9 mouse cellular contexts compared by ENCODE assay signal in genomic region chr6:25276221-25276620, GRCm38 (mm10).
DNase-seq lines count a peak whose midpoint lies in the region; ATAC-seq and TF ChIP-seq lines count a peak whose summit lies in the region.
"Had no signal": no experiment of that assay in that cellular context is flagged by ENCODE, and none has a peak within 500 bp of the region (broad histone marks: within the 10 kb centered on the region; RNA-seq: fewer than 3 reads in every experiment).

No protein-coding gene starts in this region.

- no peak for TF ChIP-seq EP300 in heart, postnatal 0 days (IDR thresholded peaks at IDR 0.05; ENCODE audit: low read depth)
- TF ChIP-seq EP300 in liver, postnatal 0 days (IDR thresholded peaks at IDR 0.05; ENCODE audit: low read depth) = no peak

- TF ChIP-seq CTCF in heart, postnatal 0 days (IDR thresholded peaks at IDR 0.05; ENCODE audit: low read depth) = peak; percentile 55
- TF ChIP-seq CTCF in liver, postnatal 0 days (IDR thresholded peaks at IDR 0.05; ENCODE audit: low read depth) = peak; percentile 66

- H3K27ac ChIP-seq in heart, postnatal 0 days (ENCODE audit: low read depth) = no peak overlapping the region
- no peak overlapping the region for H3K27ac ChIP-seq in liver, postnatal 0 days (ENCODE audit: low read depth)
- H3K27ac ChIP-seq: midbrain, embryonic 12.5 days had no signal

- H3K27me3 ChIP-seq in heart, postnatal 0 days (ENCODE audit: control insufficient read depth, insufficient read depth, low read length) = no peaks in the 10 kb centered on the region
- no peaks in the 10 kb centered on the region for H3K27me3 ChIP-seq in liver, postnatal 0 days (ENCODE audit: insufficient read depth, low read length)

- intact Hi-C loops in heart, postnatal 25 days (cut with DNase I) = no loop called here

- H3K4me1 ChIP-seq in heart, postnatal 0 days (ENCODE audit: control insufficient read depth, insufficient read depth) = no peaks in the 10 kb centered on the region; the same call in 1 of the 2 replicates
- H3K4me1 ChIP-seq in liver, postnatal 0 days (ENCODE audit: insufficient read depth) = no peaks in the 10 kb centered on the region

- H3K9ac ChIP-seq in heart, postnatal 0 days (replicated peaks; ENCODE audit: low read depth, low read length) = no peak overlapping the region
- H3K9ac ChIP-seq in liver, postnatal 0 days (replicated peaks) = no peak overlapping the region
- H3K9ac ChIP-seq: midbrain, embryonic 12.5 days had no signal

- no peaks in the 10 kb centered on the region for H3K36me3 ChIP-seq in heart, postnatal 0 days (replicated peaks; ENCODE audit: control insufficient read depth, insufficient read depth, low read length)
- H3K36me3 ChIP-seq in liver, postnatal 0 days (replicated peaks; ENCODE audit: insufficient read depth, low read length) = no peaks in the 10 kb centered on the region
- H3K36me3 ChIP-seq: midbrain, embryonic 12.5 days had no signal

- no peak for DNase-seq in heart, postnatal 0 days (ENCODE audit: low spot score)
- DNase-seq in heart, postnatal 25 days (ENCODE audit: low spot score) = no peak
- peak; percentile 8 for DNase-seq in thymus, postnatal 4 days
- no peak for DNase-seq in thymus, postnatal 0 days (ENCODE audit: low spot score)
- peak; percentile 42 for DNase-seq in embryo, embryonic 11 days
- peak; percentile 47 for DNase-seq in liver, postnatal 0 days
- DNase-seq in cerebellum, adult 9-11 months = no peak
- no peak for DNase-seq in frontal cortex, postnatal 10 days (ENCODE audit: low spot score in 2 of 2)

- no peak overlapping the region for H3K4me3 ChIP-seq in heart, postnatal 0 days (ENCODE audit: low read depth, low read length)
- no peak overlapping the region for H3K4me3 ChIP-seq in liver, postnatal 0 days (ENCODE audit: low read depth, low read length)
- H3K4me3 ChIP-seq: midbrain, embryonic 12.5 days had no signal

- WGBS in heart, postnatal 0 days = 46% methylated on average over 2 of the region's 2 CpGs
- 45% methylated on average over 2 of the region's 2 CpGs for WGBS in liver, postnatal 0 days (ENCODE audit: insufficient replicate concordance)

- H3K4me2 ChIP-seq in heart, postnatal 0 days (ENCODE audit: low read depth, low read length) = no peak overlapping the region
- H3K4me2 ChIP-seq in liver, postnatal 0 days (ENCODE audit: low read depth, low read length) = no peak overlapping the region
- H3K4me2 ChIP-seq: midbrain, embryonic 12.5 days had no signal

- no peaks in the 10 kb centered on the region for H3K9me3 ChIP-seq in heart, postnatal 0 days (replicated peaks; ENCODE audit: control insufficient read depth, low read length)
- no peaks in the 10 kb centered on the region for H3K9me3 ChIP-seq in liver, postnatal 0 days (ENCODE audit: low read length)
- H3K9me3 ChIP-seq: midbrain, embryonic 12.5 days had no signal

- no peak for ATAC-seq in heart, postnatal 0 days (ENCODE audit: insufficient read depth, low read depth)
- ATAC-seq in liver, postnatal 0 days = no peak

Comparison
In these comparisons a context has a peak if more than half of its experiments do, and no peak if none do; other contexts are left out.
1. DNase-seq: peak in thymus, postnatal 4 days (single experiment), embryo, embryonic 11 days (single experiment) and liver, postnatal 0 days (single experiment); none in heart, postnatal 0 days (single experiment), heart, postnatal 25 days (single experiment), thymus, postnatal 0 days (single experiment), cerebellum, adult 9-11 months (single experiment) and frontal cortex, postnatal 10 days (0 of 2).